Mouse (Mus musculus): Measurements from ENCODE around the gene Rasa3. TPM values are rescaled to one million over a fixed set of nuclear protein-coding genes. Genes with fewer than 3 reads are reported as not detected.

Rasa3 gene
- polyA plus RNA-seq, 1 experiment from 2014 or later: 20.9 TPM

GRCm38 (mm10) chr8:13537102-13537501, 140.3 kb downstream of the Rasa3 start:
- H3K9me3 ChIP-seq (ENCODE audit: control insufficient read depth, low read length): no peaks in the 10 kb centered on the region
- WGBS: 69% methylated on average over 2 of the region's 2 CpGs
- H3K4me3 ChIP-seq (ENCODE audit: control insufficient read depth in 1 of 2, insufficient read depth in 1 of 2, low read depth in 1 of 2, low read length in 2 of 2): no peak overlapping the region
- no peak overlapping the region for H3K4me2 ChIP-seq (ENCODE audit: low read length)
- H3K27me3 ChIP-seq (ENCODE audit: control insufficient read depth, insufficient read depth, low read length): peaks cover 3% of the 10 kb centered on the region; the same call in 1 of the 2 replicates
- no peak overlapping the region for H3K9ac ChIP-seq (ENCODE audit: low read length)
- no peaks in the 10 kb centered on the region for H3K36me3 ChIP-seq (ENCODE audit: control insufficient read depth, insufficient read depth, low read length)
- peaks cover 3 to 4% of the 10 kb centered on the region in 2 experiments for H3K4me1 ChIP-seq (ENCODE audit: control insufficient read depth in 2 of 2, insufficient read depth in 2 of 2, low read length in 2 of 2)
- H3K27ac ChIP-seq (replicated peaks in 1 of 2; ENCODE audit: control insufficient read depth in 1 of 2, insufficient read depth in 1 of 2, low read depth in 2 of 2, low read length in 2 of 2): no peak overlapping the region
- ATAC-seq (ENCODE audit: insufficient number of reproducible peaks, insufficient read depth, low FRiP score, low read depth): no peak

DNA sequence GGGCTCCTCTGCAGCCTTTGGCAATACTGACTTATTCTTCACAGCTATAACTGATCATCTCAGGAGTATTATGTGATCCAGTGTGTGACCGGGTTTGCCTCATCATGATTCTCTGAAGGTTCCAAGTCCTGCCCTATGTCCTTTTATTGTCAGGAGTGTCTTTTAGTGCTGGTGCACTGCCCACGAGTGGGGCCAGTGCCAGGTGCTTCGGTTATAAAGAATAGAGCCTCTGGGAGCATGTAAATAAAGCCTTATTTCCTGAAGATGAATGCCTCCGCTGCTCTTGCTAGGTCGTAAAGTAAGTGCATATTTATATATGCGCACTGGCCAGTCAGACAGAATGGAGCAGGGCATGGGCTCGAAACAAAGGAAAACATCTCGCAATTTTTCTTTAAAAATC, 144.3 kb downstream of the Rasa3 start:
- Histone ChIP-seq H3K27ac (replicated peaks in 1 of 2; ENCODE audit: control insufficient read depth in 1 of 2, insufficient read depth in 1 of 2, low read depth in 2 of 2, low read length in 2 of 2) (no peak overlapping the region), H3K27me3 (ENCODE audit: control insufficient read depth, insufficient read depth, low read length) (peaks cover 3% of the 10 kb centered on the region; the same call in 1 of the 2 replicates), H3K9ac (ENCODE audit: low read length) (no peak overlapping the region), H3K4me1 (ENCODE audit: control insufficient read depth in 2 of 2, insufficient read depth in 2 of 2, low read length in 2 of 2) (peaks cover 39 to 41% of the 10 kb centered on the region in 2 experiments), H3K9me3 (ENCODE audit: control insufficient read depth, low read length) (no peaks in the 10 kb centered on the region), H3K36me3 (ENCODE audit: control insufficient read depth, insufficient read depth, low read length) (no peaks in the 10 kb centered on the region), H3K4me2 (ENCODE audit: low read length) (no peak overlapping the region), H3K4me3 (ENCODE audit: control insufficient read depth in 1 of 2, insufficient read depth in 1 of 2, low read depth in 1 of 2, low read length in 2 of 2) (no peak overlapping the region)
- WGBS: 86% methylated on average over 8 of the region's 8 CpGs
- no peak for ATAC-seq (ENCODE audit: insufficient number of reproducible peaks, insufficient read depth, low FRiP score, low read depth)

GRCm38 (mm10) chr8:13531602-13532171, 145.7 kb downstream of the Rasa3 start:
- no peak for ATAC-seq (ENCODE audit: insufficient number of reproducible peaks, insufficient read depth, low FRiP score, low read depth)
- H3K9me3 ChIP-seq (ENCODE audit: control insufficient read depth, low read length): peaks cover 4% of the 10 kb centered on the region; the same call in 1 of the 2 replicates
- peaks cover 39 to 41% of the 10 kb centered on the region in 2 experiments for H3K4me1 ChIP-seq (ENCODE audit: control insufficient read depth in 2 of 2, insufficient read depth in 2 of 2, low read length in 2 of 2)
- peaks cover 3% of the 10 kb centered on the region; the same call in 1 of the 2 replicates for H3K27me3 ChIP-seq (ENCODE audit: control insufficient read depth, insufficient read depth, low read length)
- H3K27ac ChIP-seq (replicated peaks in 1 of 2; ENCODE audit: control insufficient read depth in 1 of 2, insufficient read depth in 1 of 2, low read depth in 2 of 2, low read length in 2 of 2): peak overlapping the region; percentile 63 to 73; a peak in 3 of 4 replicates
- no peak overlapping the region for H3K9ac ChIP-seq (ENCODE audit: low read length)
- 36% methylated on average over 9 of the region's 9 CpGs for WGBS
- no peaks in the 10 kb centered on the region for H3K36me3 ChIP-seq (ENCODE audit: control insufficient read depth, insufficient read depth, low read length)
- peak overlapping the region; percentile 26 for H3K4me2 ChIP-seq (ENCODE audit: low read length)
- no peak overlapping the region for H3K4me3 ChIP-seq (ENCODE audit: control insufficient read depth in 1 of 2, insufficient read depth in 1 of 2, low read depth in 1 of 2, low read length in 2 of 2)

DNA sequence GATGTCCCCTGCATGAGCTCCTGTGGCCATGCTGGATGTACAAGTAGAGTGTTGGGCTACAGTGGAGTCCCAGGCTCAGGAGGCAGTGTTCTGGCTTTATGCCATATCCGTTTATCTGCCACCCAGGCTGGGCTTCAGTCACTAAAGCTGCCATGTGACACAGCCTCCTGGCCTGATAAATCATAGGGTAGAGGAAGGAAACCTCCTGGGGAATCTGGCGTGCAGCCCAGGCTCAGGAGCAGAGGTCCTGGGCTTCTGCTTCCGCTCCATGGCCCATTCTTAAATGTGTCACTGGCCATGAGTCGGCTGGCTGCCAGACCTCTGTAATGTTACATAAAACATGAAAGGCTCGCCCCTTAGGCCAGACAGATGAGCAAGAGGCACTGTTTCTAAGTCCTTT, 146.5 kb downstream of the Rasa3 start:
- peak; percentile 76 for ATAC-seq (ENCODE audit: insufficient number of reproducible peaks, insufficient read depth, low FRiP score, low read depth)
- 6% methylated on average over 5 of the region's 5 CpGs for WGBS
- peaks cover 4% of the 10 kb centered on the region; the same call in 1 of the 2 replicates for H3K9me3 ChIP-seq (ENCODE audit: control insufficient read depth, low read length)
- H3K4me2 ChIP-seq (ENCODE audit: low read length): peak overlapping the region; percentile 38; the same call in 1 of the 2 replicates
- H3K36me3 ChIP-seq (ENCODE audit: control insufficient read depth, insufficient read depth, low read length): no peaks in the 10 kb centered on the region
- peaks cover 3% of the 10 kb centered on the region; the same call in 1 of the 2 replicates for H3K27me3 ChIP-seq (ENCODE audit: control insufficient read depth, insufficient read depth, low read length)
- H3K4me3 ChIP-seq (ENCODE audit: control insufficient read depth in 1 of 2, insufficient read depth in 1 of 2, low read depth in 1 of 2, low read length in 2 of 2): no peak overlapping the region
- peak overlapping the region; percentile 63 to 73 for H3K27ac ChIP-seq (replicated peaks in 1 of 2; ENCODE audit: control insufficient read depth in 1 of 2, insufficient read depth in 1 of 2, low read depth in 2 of 2, low read length in 2 of 2)
- H3K9ac ChIP-seq (ENCODE audit: low read length): no peak overlapping the region
- peaks cover 39 to 41% of the 10 kb centered on the region in 2 experiments for H3K4me1 ChIP-seq (ENCODE audit: control insufficient read depth in 2 of 2, insufficient read depth in 2 of 2, low read length in 2 of 2)

- Histone ChIP-seq H3K4me2 (ENCODE audit: low read length) (peak overlapping the region; percentile 38; the same call in 1 of the 2 replicates), H3K27me3 (ENCODE audit: control insufficient read depth, insufficient read depth, low read length) (peaks cover 3% of the 10 kb centered on the region; the same call in 1 of the 2 replicates), H3K36me3 (ENCODE audit: control insufficient read depth, insufficient read depth, low read length) (no peaks in the 10 kb centered on the region), H3K4me1 (ENCODE audit: control insufficient read depth in 2 of 2, insufficient read depth in 2 of 2, low read length in 2 of 2) (peaks cover 39 to 41% of the 10 kb centered on the region in 2 experiments), H3K9me3 (ENCODE audit: control insufficient read depth, low read length) (peaks cover 4% of the 10 kb centered on the region; the same call in 1 of the 2 replicates), H3K4me3 (ENCODE audit: control insufficient read depth in 1 of 2, insufficient read depth in 1 of 2, low read depth in 1 of 2, low read length in 2 of 2) (no peak overlapping the region), H3K9ac (ENCODE audit: low read length) (no peak overlapping the region), H3K27ac (replicated peaks in 1 of 2; ENCODE audit: control insufficient read depth in 1 of 2, insufficient read depth in 1 of 2, low read depth in 2 of 2, low read length in 2 of 2) (peak overlapping the region; percentile 20 to 73)
- ATAC-seq (ENCODE audit: insufficient number of reproducible peaks, insufficient read depth, low FRiP score, low read depth): 0 out of 2 replicates have a peak, but pooled peaks have one; percentile 13
- 80% methylated on average over 3 of the region's 3 CpGs for WGBS
Observed at GRCm38 (mm10) chr8:13530401-13530800, 147.0 kb downstream of the Rasa3 start.

DNA sequence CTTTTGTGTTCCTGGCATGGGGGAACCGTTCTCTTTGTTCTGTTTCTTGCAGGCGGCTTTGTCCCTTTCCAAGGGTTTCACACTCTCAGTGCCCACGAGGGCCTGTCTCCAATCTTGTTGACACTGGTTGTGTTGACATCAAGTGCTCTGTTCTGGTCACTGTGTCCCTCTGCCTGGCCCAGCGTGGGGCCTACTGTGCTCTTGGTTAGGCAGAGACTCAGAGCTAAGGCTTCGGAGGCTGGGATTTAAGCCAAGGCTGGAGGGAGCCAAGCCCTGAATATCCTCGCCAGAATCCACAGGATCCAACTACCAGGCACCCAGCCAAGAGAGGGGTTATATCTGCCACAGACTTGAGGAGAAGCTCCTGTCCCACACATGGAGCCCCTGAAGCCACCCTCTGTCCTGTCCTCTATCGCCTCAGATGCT, 147.5 kb downstream of the Rasa3 start:
- peak; percentile 63 for ATAC-seq (ENCODE audit: insufficient number of reproducible peaks, insufficient read depth, low FRiP score, low read depth)
- H3K9ac ChIP-seq (ENCODE audit: low read length): no peak overlapping the region
- peaks cover 39 to 41% of the 10 kb centered on the region in 2 experiments for H3K4me1 ChIP-seq (ENCODE audit: control insufficient read depth in 2 of 2, insufficient read depth in 2 of 2, low read length in 2 of 2)
- no peak overlapping the region for H3K4me3 ChIP-seq (ENCODE audit: control insufficient read depth in 1 of 2, insufficient read depth in 1 of 2, low read depth in 1 of 2, low read length in 2 of 2)
- 0 out of 2 replicates have a peak overlapping the region, but pooled peaks have one; percentile 11 for H3K4me2 ChIP-seq (ENCODE audit: low read length)
- WGBS: 14% methylated on average over 7 of the region's 7 CpGs
- H3K27ac ChIP-seq (replicated peaks in 1 of 2; ENCODE audit: control insufficient read depth in 1 of 2, insufficient read depth in 1 of 2, low read depth in 2 of 2, low read length in 2 of 2): peak overlapping the region; percentile 20 to 73
- H3K36me3 ChIP-seq (ENCODE audit: control insufficient read depth, insufficient read depth, low read length): no peaks in the 10 kb centered on the region
- H3K27me3 ChIP-seq (ENCODE audit: control insufficient read depth, insufficient read depth, low read length): peaks cover 3% of the 10 kb centered on the region; the same call in 1 of the 2 replicates
- H3K9me3 ChIP-seq (ENCODE audit: control insufficient read depth, low read length): peaks cover 4% of the 10 kb centered on the region; the same call in 1 of the 2 replicates

- WGBS: 51% methylated on average over 15 of the region's 15 CpGs
- H3K9me3 ChIP-seq (ENCODE audit: control insufficient read depth, low read length): peaks cover 4% of the 10 kb centered on the region; the same call in 1 of the 2 replicates
- peaks cover 41 to 42% of the 10 kb centered on the region in 2 experiments for H3K4me1 ChIP-seq (ENCODE audit: control insufficient read depth in 2 of 2, insufficient read depth in 2 of 2, low read length in 2 of 2)
- peaks cover 1% of the 10 kb centered on the region; the same call in 1 of the 2 replicates for H3K27me3 ChIP-seq (ENCODE audit: control insufficient read depth, insufficient read depth, low read length)
- H3K9ac ChIP-seq (ENCODE audit: low read length): no peak overlapping the region
- H3K36me3 ChIP-seq (ENCODE audit: control insufficient read depth, insufficient read depth, low read length): no peaks in the 10 kb centered on the region
- H3K4me2 ChIP-seq (ENCODE audit: low read length): no peak overlapping the region
- ATAC-seq (ENCODE audit: insufficient number of reproducible peaks, insufficient read depth, low FRiP score, low read depth): no peak
- no peak overlapping the region for H3K4me3 ChIP-seq (ENCODE audit: control insufficient read depth in 1 of 2, insufficient read depth in 1 of 2, low read depth in 1 of 2, low read length in 2 of 2)
- H3K27ac ChIP-seq (replicated peaks in 1 of 2; ENCODE audit: control insufficient read depth in 1 of 2, insufficient read depth in 1 of 2, low read depth in 2 of 2, low read length in 2 of 2): peak overlapping the region; percentile 20 to 73
Observed at GRCm38 (mm10) chr8:13529011-13529840, 148.2 kb downstream of the Rasa3 start.
